Mouse (Mus musculus) heart, embryonic 16.5 days (tissue): ENCODE measurements around the gene Smurf2. TPM values are rescaled to one million over a fixed set of nuclear protein-coding genes. Genes with fewer than 3 reads are reported as not detected.

Experiments used
- ATAC-seq: fragments of 200-750 bp; cut with Nextera tagmentation; replicated peaks from 2 replicates; pipeline ENCODE4 v1.8.0; 2017; ENCODE audit warnings: moderate number of reproducible peaks; ENCODE audit not compliant: insufficient read depth, low FRiP score; ENCODE audit errors: extremely low read depth
- H3K27ac ChIP-seq: fragments of 300-500 bp; sonication (generic); 2 replicates; pipeline ENCODE4 v1.5.1; 2014; ENCODE audit warnings: mild to moderate bottlenecking, low read length, control low read depth, moderate library complexity
- H3K27me3 ChIP-seq: fragments of 300-500 bp; sonication (generic); 2 replicates; pipeline ENCODE4 v1.6.1; 2014; ENCODE audit warnings: low read length, mixed read lengths; ENCODE audit not compliant: control insufficient read depth, insufficient read depth
- H3K36me3 ChIP-seq: fragments of 300-500 bp; sonication (generic); 2 replicates; pipeline ENCODE4 v1.6.1; 2014; ENCODE audit not compliant: control insufficient read depth, insufficient read depth
- H3K4me1 ChIP-seq: fragments of 300-500 bp; sonication (generic); 2 replicates; pipeline ENCODE4 v1.6.1; 2014; ENCODE audit warnings: low read length, mixed read lengths; ENCODE audit not compliant: control insufficient read depth, insufficient read depth
- H3K4me2 ChIP-seq: fragments of 300-500 bp; sonication (generic); 2 replicates; pipeline ENCODE4 v1.6.1; 2014; ENCODE audit warnings: low read depth, mild to moderate bottlenecking, control low read depth, low read length
- H3K4me3 ChIP-seq: fragments of 300-500 bp; sonication (generic); 2 replicates; pipeline ENCODE4 v1.5.1; 2014; ENCODE audit warnings: mild to moderate bottlenecking, control low read depth, low read length
- H3K9ac ChIP-seq: fragments of 300-500 bp; sonication (generic); 2 replicates; pipeline ENCODE4 v1.6.1; 2014; ENCODE audit warnings: low read length, control low read depth
- H3K9me3 ChIP-seq: fragments of 300-500 bp; sonication (generic); replicated peaks from 2 replicates; pipeline ENCODE4 v1.6.1; 2016; ENCODE audit warnings: low read length; ENCODE audit not compliant: control insufficient read depth
- WGBS: fragments of 180-500 bp; shearing (Covaris S2); extraction: QIAGEN DNeasy Blood & Tissue Kit; methylation state at CpG from one replicate; pipeline ENCODE4 v1.1.7; 2014; 5-methylcytosine and 5-hydroxymethylcytosine counted together
- polyA plus RNA-seq: library from polyadenylated mRNA; unstranded; fragments of >200 nt; fragmentation: Nextera tagmentation; extraction: Ambion mirVana; gene quantifications from 2 replicates; pipeline ENCODE4 v1.2.1, GENCODE M21; 2015

Gene Smurf2
- polyA plus RNA-seq = 10.2 and 10.7 TPM in 2 replicates

DNA sequence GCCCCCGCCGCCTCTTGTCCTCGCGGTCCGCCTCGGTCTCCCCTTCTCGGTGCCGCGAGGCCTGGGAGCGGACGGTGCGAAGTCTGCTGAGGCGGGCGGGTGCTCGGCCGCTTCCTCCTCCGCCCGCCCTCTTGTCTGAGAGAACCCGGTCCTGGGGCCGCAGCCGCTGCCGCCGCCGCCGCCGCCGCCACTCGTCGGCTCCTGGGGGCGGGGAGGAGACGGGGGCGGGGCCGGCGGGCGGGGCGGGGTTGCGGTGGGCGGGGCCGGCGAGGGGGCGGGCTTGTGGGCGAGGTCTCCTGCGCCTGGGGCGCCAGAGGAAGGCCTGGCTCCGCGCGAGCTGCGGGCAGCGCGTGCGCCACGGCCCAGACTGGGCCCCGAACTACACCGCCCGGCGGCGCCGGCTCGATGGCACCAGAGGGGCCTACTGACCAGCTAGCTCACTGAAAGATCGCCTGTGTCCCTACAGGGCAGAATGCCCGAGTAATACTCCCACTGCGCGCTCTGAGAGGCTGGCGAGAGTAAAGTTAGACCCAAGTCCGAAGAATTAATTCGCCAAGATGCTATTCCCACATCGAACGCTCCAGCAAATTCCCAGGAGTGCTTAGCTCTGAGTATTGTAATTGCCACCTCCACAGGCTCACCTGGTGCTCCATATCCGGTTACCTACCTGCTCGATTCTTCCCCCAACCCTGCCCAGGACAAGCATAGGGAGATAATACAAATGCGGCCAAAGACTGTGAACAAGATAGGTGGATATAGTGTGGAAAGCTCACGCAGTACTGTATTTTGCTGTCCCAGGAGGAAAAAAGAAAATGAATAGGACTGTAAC lies at the start of gene Smurf2:
TSS of gene Smurf2 (minus strand) at position 165 of the 829 bp plus-strand sequence.
- peak; percentile 96 for ATAC-seq
- Histone ChIP-seq H3K4me3 (peak within 1 kb of the TSS; percentile 95), H3K9ac (peak within 1 kb of the TSS; percentile 95), H3K36me3 (no peaks in the 10 kb centered on the region), H3K27me3 (no peaks in the 10 kb centered on the region), H3K4me1 (peaks cover 11% of the 10 kb centered on the region), H3K9me3 (no peaks in the 10 kb centered on the region), H3K27ac (peak within 1 kb of the TSS; percentile 92), H3K4me2 (peak within 1 kb of the TSS; percentile 76)
- WGBS = 4% methylated on average over 43 of the region's 72 CpGs

DNA sequence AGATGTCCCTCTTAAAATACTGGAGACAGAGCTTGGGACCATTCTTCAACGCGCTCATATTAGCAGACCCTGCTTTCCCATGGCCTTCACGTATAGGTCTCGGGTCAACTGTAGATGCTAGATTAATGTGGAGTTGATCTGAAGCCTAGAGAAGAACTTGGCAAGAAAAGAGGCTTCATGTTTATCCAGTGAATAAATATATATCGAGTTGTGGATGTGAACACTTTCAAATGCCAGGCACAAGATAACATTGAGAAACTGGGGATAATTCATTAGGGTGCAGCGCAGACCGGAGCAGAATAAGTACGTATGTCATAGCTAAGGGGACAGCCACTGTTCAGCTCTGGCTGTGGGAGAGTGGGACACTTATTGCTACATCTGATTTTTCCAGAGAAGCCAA lies 49.3 kb upstream of the Smurf2 start:
- no peaks in the 10 kb centered on the region for H3K36me3 ChIP-seq
- H3K9ac ChIP-seq = no peak overlapping the region
- no peaks in the 10 kb centered on the region for H3K27me3 ChIP-seq
- H3K4me3 ChIP-seq = no peak overlapping the region
- H3K4me2 ChIP-seq = no peak overlapping the region
- no peak for ATAC-seq
- H3K9me3 ChIP-seq = peaks cover 3% of the 10 kb centered on the region; the same call in 1 of the 2 replicates
- 80% methylated on average over 8 of the region's 8 CpGs for WGBS
- H3K27ac ChIP-seq = no peak overlapping the region
- H3K4me1 ChIP-seq = 0 out of 2 replicates have a peak, but pooled peaks cover 4% of the 10 kb centered on the region

DNA sequence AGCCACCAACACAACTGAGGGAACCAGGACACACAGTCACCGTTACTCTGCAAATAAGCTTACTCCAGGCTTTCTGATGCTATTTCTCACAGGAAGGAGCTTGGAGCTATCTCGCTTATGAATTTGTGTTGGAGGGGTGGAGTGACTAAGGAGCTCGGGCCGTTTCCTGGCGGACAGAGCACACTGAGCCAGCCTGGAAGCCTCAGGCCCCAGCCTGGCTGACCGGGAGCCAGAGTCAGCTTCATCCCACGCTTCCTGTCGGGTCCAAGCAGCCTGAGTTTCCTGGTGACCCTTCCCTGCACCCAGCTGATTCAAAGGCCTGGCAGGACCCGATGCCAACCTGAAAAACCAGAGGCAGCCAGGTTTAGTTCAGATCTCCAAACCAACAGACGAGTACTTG lies 47.1 kb upstream of the Smurf2 start:
- 40% methylated on average over 10 of the region's 10 CpGs for WGBS
- H3K36me3 ChIP-seq = no peaks in the 10 kb centered on the region
- H3K4me3 ChIP-seq = no peak overlapping the region
- H3K4me2 ChIP-seq = peak overlapping the region; percentile 2; the same call in 1 of the 2 replicates
- 0 out of 2 replicates have a peak, but pooled peaks cover 4% of the 10 kb centered on the region for H3K4me1 ChIP-seq
- peak overlapping the region; percentile 78 for H3K27ac ChIP-seq
- 0 out of 2 replicates have a peak, but pooled peaks cover 3% of the 10 kb centered on the region for H3K9me3 ChIP-seq
- H3K27me3 ChIP-seq = no peaks in the 10 kb centered on the region
- no peak overlapping the region for H3K9ac ChIP-seq
- peak; percentile 91 for ATAC-seq

DNA sequence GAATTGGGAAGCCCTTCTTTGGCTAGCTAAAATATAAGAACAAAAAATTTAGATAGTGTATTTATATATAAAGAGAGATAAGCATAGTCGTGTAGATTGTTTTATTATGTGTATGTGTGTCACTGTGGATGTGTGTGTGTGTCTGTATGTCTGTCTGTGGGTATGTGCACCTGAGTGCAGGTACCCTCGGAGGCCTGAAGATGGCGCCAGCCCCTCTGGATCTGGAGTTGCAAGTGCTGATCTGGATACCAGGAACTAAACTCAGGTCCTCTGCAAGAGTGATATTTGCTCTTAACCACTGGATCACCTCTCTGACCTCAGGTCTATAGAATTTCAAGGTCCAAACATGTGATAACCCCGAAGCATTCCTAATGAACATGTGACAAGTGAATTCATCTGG lies 45.4 kb upstream of the Smurf2 start:
- Histone ChIP-seq H3K36me3 (no peaks in the 10 kb centered on the region), H3K4me3 (no peak overlapping the region), H3K27me3 (no peaks in the 10 kb centered on the region), H3K27ac (no peak overlapping the region), H3K4me2 (no peak overlapping the region), H3K9me3 (0 out of 2 replicates have a peak, but pooled peaks cover 3% of the 10 kb centered on the region), H3K4me1 (peaks cover 13% of the 10 kb centered on the region), H3K9ac (no peak overlapping the region)
- no peak for ATAC-seq
- 86% methylated on average over 4 of the region's 4 CpGs for WGBS

DNA sequence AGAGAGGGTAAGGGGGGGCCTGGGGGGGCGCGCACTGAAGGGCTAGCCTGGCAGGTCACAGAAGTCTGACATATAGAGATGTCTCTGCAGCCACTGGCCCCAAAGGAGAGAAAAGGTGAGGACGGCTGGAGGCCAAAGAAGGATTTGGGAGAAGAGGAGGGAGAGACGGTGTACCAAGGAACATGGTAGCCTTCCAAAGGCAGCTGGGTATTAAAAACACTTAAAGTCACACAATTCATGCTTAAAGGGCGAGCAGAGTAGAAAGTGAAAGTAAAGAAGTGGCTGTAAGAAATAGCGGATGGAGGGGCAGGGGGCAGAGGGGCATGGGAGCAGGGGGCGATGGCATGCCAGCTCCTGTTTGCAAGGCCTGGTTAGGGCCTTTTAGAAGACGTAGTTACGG lies 41.8 kb upstream of the Smurf2 start:
- peak overlapping the region; percentile 6 for H3K27ac ChIP-seq
- no peak overlapping the region for H3K9ac ChIP-seq

DNA sequence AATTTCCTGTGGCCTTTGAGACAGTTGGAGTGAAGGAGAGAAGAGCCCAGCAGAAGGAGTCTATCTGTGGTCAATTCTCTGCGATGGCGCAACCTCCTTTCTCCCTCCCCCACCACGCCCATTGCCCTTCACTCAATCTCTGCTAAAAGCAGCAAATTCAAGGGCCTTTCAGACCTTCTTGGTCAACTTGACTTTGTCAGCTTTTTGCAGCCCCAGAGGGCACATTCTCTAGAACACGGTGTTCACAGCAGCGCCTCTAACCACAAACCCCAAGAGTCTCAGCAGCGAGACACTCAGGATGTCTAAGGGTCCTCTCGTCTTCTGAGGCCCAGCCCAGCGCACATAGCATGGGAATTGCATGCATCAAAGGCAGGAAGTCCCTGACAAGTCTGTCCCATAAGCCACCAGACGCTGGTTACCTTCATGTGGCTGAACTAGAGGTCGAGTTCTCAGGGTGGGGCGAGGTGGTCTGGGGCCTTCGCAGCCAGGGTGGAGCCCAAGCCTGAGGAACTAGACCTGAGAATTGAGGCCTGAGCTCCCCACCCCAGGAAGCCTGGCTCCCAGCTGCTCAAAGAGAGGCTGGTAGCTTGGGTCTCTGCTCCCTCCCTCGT lies 41.1 kb upstream of the Smurf2 start:
- H3K4me2 ChIP-seq = peak overlapping the region; percentile 27; the same call in 1 of the 2 replicates
- ATAC-seq = peak; percentile 38; the same call in 1 of the 2 replicates
- H3K36me3 ChIP-seq = no peaks in the 10 kb centered on the region
- peaks cover 24% of the 10 kb centered on the region for H3K4me1 ChIP-seq
- H3K27me3 ChIP-seq = no peaks in the 10 kb centered on the region
- H3K27ac ChIP-seq = peak overlapping the region; percentile 62
- 50% methylated on average over 13 of the region's 13 CpGs for WGBS
- peaks cover 5% of the 10 kb centered on the region; the same call in 1 of the 2 replicates for H3K9me3 ChIP-seq
- H3K4me3 ChIP-seq = no peak overlapping the region
- H3K9ac ChIP-seq = no peak overlapping the region

More for the DNA sequence above, 41.8 kb upstream of the Smurf2 start:
- peaks cover 5% of the 10 kb centered on the region; the same call in 1 of the 2 replicates for H3K9me3 ChIP-seq
- no peak for ATAC-seq
- no peak overlapping the region for H3K4me3 ChIP-seq
- WGBS = 79% methylated on average over 9 of the region's 9 CpGs
- no peaks in the 10 kb centered on the region for H3K36me3 ChIP-seq
- peaks cover 25% of the 10 kb centered on the region for H3K4me1 ChIP-seq
- no peaks in the 10 kb centered on the region for H3K27me3 ChIP-seq
- peak overlapping the region; percentile 27 for H3K4me2 ChIP-seq

DNA sequence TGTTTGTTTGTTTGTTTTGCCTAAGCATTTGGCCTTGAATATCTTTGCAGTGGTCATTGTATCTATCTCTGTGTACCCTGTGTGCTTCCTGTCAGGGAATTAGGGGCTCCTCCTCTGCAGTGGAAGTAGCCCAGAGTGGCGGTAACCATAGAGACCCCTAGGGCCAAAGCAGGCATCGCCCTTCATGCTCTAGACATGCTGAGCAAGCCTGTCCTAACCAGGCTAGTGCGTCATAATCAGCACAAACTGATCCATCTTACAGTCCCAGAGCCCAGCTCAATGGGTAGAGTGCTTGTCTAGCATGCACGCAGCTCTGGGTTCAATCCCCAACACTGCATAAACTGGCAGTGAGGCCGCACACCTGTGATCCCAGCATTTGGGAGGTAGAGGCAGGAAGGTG lies 38.6 kb upstream of the Smurf2 start:
- H3K4me1 ChIP-seq = peaks cover 27% of the 10 kb centered on the region
- no peaks in the 10 kb centered on the region for H3K36me3 ChIP-seq
- no peak for ATAC-seq
- H3K4me2 ChIP-seq = no peak overlapping the region
- peaks cover 2% of the 10 kb centered on the region; the same call in 1 of the 2 replicates for H3K9me3 ChIP-seq
- H3K27me3 ChIP-seq = no peaks in the 10 kb centered on the region
- WGBS = 80% methylated on average over 5 of the region's 5 CpGs
- no peak overlapping the region for H3K4me3 ChIP-seq
- H3K27ac ChIP-seq = no peak overlapping the region
- no peak overlapping the region for H3K9ac ChIP-seq

DNA sequence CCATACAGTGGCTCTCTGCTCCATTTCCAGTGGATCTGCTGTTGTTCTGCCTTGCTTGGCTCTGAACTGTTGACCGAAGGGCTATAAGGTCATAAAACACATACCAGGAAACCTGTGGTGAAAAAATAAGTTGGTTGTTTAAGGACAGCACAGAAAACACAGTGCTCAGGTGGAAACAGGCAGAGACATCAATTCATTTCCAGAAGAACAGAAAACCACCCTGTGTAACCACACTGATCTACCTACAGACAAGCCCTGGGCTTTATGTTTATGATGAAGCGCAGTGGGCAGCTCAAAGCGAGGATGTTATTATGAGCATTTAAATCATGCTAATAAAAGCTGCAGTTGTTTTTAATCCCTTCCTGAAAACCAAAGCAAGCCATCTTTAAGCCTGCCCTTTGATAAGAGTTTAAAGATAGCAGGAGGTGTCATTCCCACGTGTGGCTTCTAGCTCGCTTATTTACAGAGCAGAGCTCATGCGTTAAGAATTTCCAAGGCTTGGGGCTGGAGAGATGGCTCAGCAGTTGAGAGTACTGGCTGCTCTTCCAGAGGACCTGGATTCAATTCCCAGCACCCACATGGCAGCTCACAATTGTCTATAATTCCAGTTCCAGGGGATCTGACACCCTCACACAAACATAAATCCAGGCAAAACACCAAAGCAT lies 38.0 kb upstream of the Smurf2 start:
- Histone ChIP-seq H3K4me3 (no peak overlapping the region), H3K27me3 (no peaks in the 10 kb centered on the region), H3K4me2 (no peak overlapping the region), H3K4me1 (peaks cover 27% of the 10 kb centered on the region), H3K9me3 (peaks cover 2% of the 10 kb centered on the region; the same call in 1 of the 2 replicates), H3K9ac (no peak overlapping the region), H3K36me3 (no peaks in the 10 kb centered on the region), H3K27ac (peak overlapping the region; percentile 66)
- 56% methylated on average over 6 of the region's 6 CpGs for WGBS
- ATAC-seq = no peak
